ENCODE assay signal across 8 mouse cellular contexts in the genomic region with DNA sequence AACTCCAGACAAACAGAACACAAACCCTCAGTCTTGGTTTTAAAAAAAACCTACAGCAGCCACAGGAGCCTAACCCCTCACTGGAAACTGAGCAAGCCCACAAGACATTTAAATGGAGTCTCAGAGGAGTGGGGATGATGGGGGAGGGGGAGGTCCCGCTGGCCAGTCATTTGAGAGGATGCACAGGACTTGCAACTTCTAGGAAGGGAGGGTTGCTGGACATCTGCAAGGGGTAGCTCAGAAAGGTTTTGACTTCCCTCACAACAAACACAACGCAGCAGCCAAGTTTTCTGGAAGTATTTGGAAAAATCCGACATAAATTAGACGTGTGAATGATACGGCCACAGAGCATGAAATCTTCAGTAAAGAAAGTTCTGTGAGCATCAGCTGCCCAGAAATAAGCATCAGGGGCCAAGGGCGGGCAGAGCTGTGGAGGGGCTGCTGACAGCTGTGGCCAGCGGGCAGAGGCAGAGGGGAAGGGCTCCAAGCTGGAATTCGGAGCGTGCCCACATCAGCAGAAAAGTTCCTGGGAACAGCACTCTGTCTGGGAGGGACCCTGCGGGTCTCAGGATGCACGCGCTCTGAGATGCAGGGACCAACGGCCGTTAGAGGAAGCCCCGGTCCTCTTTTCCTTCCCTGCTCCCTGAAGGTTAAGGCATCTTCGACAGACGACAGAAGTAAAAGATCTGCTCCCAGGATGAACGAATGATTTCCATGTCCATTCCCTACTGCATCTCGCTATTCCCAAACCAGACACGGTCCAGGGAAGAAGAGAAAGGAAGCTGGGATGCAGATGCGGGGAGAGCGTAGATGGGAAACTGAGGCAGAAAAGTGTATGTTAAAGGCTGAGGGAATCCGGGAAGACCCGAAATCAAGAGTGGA. TPM values are rescaled to one million over a fixed set of nuclear protein-coding genes. Genes with fewer than 3 reads are reported as not detected.
DNase-seq lines count a peak whose midpoint lies in the region; ATAC-seq and TF ChIP-seq lines count a peak whose summit lies in the region.

No protein-coding gene starts in this region.

- peaks cover 16% of the 10 kb centered on the region for H3K4me1 ChIP-seq in heart, embryonic 10.5 days
- H3K4me1 ChIP-seq in forebrain, embryonic 15.5 days, result peaks cover 23% of the 10 kb centered on the region
- peaks cover 22% of the 10 kb centered on the region for H3K4me1 ChIP-seq in kidney, postnatal 0 days (replicated peaks; ENCODE audit: insufficient read depth, low read length)

- TF ChIP-seq CTCF in kidney, postnatal 0 days (IDR thresholded peaks at IDR 0.05; ENCODE audit: low read depth), result no peak

- ATAC-seq in forebrain, embryonic 15.5 days (replicated peaks), result peak; percentile 43
- ATAC-seq in kidney, postnatal 0 days (replicated peaks; ENCODE audit: low FRiP score, low read depth), result 0 out of 2 replicates have a peak, but pooled peaks have one; percentile 14

- H3K4me3 ChIP-seq in heart, embryonic 10.5 days, result peak overlapping the region; percentile 88
- peak overlapping the region; percentile 57 for H3K4me3 ChIP-seq in forebrain, embryonic 15.5 days
- H3K4me3 ChIP-seq in kidney, postnatal 0 days (replicated peaks; ENCODE audit: low read depth, low read length), result peak overlapping the region; percentile 74
- peak overlapping the region; percentile 47 for H3K4me3 ChIP-seq in macrophage (ENCODE audit: inconsistent target)

- peak overlapping the region; percentile 97 for H3K27ac ChIP-seq in heart, embryonic 10.5 days
- peak overlapping the region; percentile 81 for H3K27ac ChIP-seq in forebrain, embryonic 15.5 days (replicated peaks)
- peak overlapping the region; percentile 93 for H3K27ac ChIP-seq in kidney, postnatal 0 days
- no peak overlapping the region for H3K27ac ChIP-seq in macrophage

- no peak for DNase-seq in heart, embryonic 10.5 days (ENCODE audit: low spot score)
- no peak for DNase-seq in heart, adult 9 months (ENCODE audit: low spot score in 2 of 2)
- DNase-seq in adipocyte (ENCODE audit: low spot score), result peak; percentile 68
- DNase-seq in kidney, postnatal 0 days (ENCODE audit: low spot score), result peak; percentile 72
- DNase-seq in thymus, postnatal 14 days, result peak; percentile 36
- DNase-seq in spleen, postnatal 36 days (ENCODE audit: low spot score in 2 of 2), result no peak

- WGBS in heart, embryonic 10.5 days, result 1% methylated on average over 24 of the region's 24 CpGs
- WGBS in forebrain, embryonic 15.5 days, result under 1% methylated on average over 24 of the region's 24 CpGs
- under 1% methylated on average over 24 of the region's 24 CpGs for WGBS in kidney, postnatal 0 days
- WGBS in macrophage (ENCODE audit: missing documents), result 16% methylated on average over 22 of the region's 24 CpGs

- H3K36me3 ChIP-seq in heart, embryonic 10.5 days, result no peaks in the 10 kb centered on the region
- no peaks in the 10 kb centered on the region for H3K36me3 ChIP-seq in forebrain, embryonic 15.5 days
- no peaks in the 10 kb centered on the region for H3K36me3 ChIP-seq in kidney, postnatal 0 days (ENCODE audit: insufficient read depth, low read length)
- H3K36me3 ChIP-seq in macrophage (ENCODE audit: inconsistent target), result no peaks in the 10 kb centered on the region

- H3K27me3 ChIP-seq in heart, embryonic 10.5 days (ENCODE audit: insufficient read depth, poor library complexity, severe bottlenecking), result no peaks in the 10 kb centered on the region
- no peaks in the 10 kb centered on the region for H3K27me3 ChIP-seq in forebrain, embryonic 15.5 days
- H3K27me3 ChIP-seq in kidney, postnatal 0 days (ENCODE audit: insufficient read depth, low read length), result no peaks in the 10 kb centered on the region

- H3K79me2 ChIP-seq in macrophage (ENCODE audit: inconsistent target), result peaks cover 32% of the 10 kb centered on the region; the same call in 1 of the 2 replicates

- no peaks in the 10 kb centered on the region for H3K9me3 ChIP-seq in heart, embryonic 10.5 days
- H3K9me3 ChIP-seq in forebrain, embryonic 15.5 days, result no peaks in the 10 kb centered on the region
- H3K9me3 ChIP-seq in kidney, postnatal 0 days (replicated peaks; ENCODE audit: low read length), result no peaks in the 10 kb centered on the region

- peak overlapping the region; percentile 76 for H3K4me2 ChIP-seq in forebrain, embryonic 15.5 days (replicated peaks)
- H3K4me2 ChIP-seq in kidney, postnatal 0 days (ENCODE audit: low read length), result peak overlapping the region; percentile 92

- H3K9ac ChIP-seq in forebrain, embryonic 15.5 days (replicated peaks), result peak overlapping the region; percentile 72
- H3K9ac ChIP-seq in kidney, postnatal 0 days (ENCODE audit: low read depth, low read length), result peak overlapping the region; percentile 80

RNA-seq across cellular contexts. Expression of a gene that starts 0.9 kb away (rescaled TPM):
- 24.6 and 27.5 TPM in 2 replicates for polyA plus RNA-seq in heart, embryonic 10.5 days (2016; fragmentation: Nextera tagmentation; extraction: Ambion mirVana)
- 30.0 and 31.1 TPM in 2 replicates for polyA plus RNA-seq in forebrain, embryonic 15.5 days (2015; fragmentation: Nextera tagmentation; extraction: Ambion mirVana)
- polyA plus RNA-seq in kidney, postnatal 0 days (2015; fragmentation: Nextera tagmentation; extraction: Ambion mirVana), result 20.4 and 23.3 TPM in 2 replicates
- 10 to 100 TPM in 7 of 26 experiments, 1 to 10 TPM in 18, under 1 TPM in 1; 0.77 to 15.6 (median 5.0) TPM for total RNA-seq in macrophage (2018; cell fraction: chromatin; rRNA removed)
- 10 to 100 TPM in 2 of 26 experiments, 1 to 10 TPM in 24; 2.3 to 10.7 (median 5.7) TPM for total RNA-seq in macrophage (2018; cell fraction: cytosol; rRNA removed)
- 10 to 100 TPM in 7 of 26 experiments, 1 to 10 TPM in 19; 2.2 to 18.1 (median 7.5) TPM for total RNA-seq in macrophage (2018; cell fraction: nucleus; rRNA removed)
- 4.8 to 10.7 TPM (median 10.0 TPM) in 3 replicates for polyA plus RNA-seq in macrophage (2018)

Comparison
In these comparisons a context has a peak if more than half of its experiments do, and no peak if none do; other contexts are left out.
1. DNase-seq: peak in adipocyte (single experiment), kidney, postnatal 0 days (single experiment) and thymus, postnatal 14 days (single experiment); none in heart, embryonic 10.5 days (single experiment), heart, adult 9 months (0 of 2) and spleen, postnatal 36 days (0 of 2).
2. Peak in every context shown above with its lines, with median percentiles within 50 percentile points of each other: H3K4me3 ChIP-seq.